Mouse (Mus musculus): ENCODE data around the gene Cdhr5. TPM values are rescaled to one million over a fixed set of nuclear protein-coding genes. Genes with fewer than 3 reads are reported as not detected.

Cdhr5 gene
- polyA plus RNA-seq, 1 experiment from 2014 or later = 1.6 TPM

DNA sequence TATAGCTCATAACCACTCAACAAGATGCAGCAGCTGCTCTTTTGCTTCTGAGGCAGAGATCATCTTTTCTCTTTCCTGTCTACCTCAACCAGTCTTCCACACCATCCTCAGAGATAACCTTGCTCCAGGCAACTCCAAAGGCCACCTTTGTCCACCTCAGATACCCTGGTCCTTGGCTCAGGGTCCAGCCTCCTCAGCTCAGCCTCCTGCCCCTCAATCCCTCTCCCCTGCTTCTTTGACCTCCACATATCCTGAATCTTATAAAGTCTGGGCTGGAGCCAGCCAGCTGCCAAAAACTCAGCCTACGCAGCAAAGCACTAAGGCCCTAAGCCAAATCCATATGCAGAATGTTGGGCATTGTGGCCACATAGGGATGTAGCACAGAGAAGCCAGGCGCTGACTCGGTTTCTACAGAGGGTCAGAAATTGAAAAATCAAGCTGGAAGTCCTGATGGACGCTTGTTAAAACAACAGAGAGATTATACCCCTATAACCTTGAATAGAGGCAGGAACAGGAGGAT, 53.8 kb downstream of the Cdhr5 start:
- 80% methylated on average over 4 of the region's 4 CpGs for WGBS
- H3K36me3 ChIP-seq (ENCODE audit: control insufficient read depth, insufficient read depth, low read length) = peaks cover 8% of the 10 kb centered on the region
- H3K9ac ChIP-seq (replicated peaks; ENCODE audit: low read depth, low read length) = no peak overlapping the region
- peak overlapping the region; percentile 85 for H3K27ac ChIP-seq (ENCODE audit: low read length)
- H3K9me3 ChIP-seq (ENCODE audit: control insufficient read depth, low read depth, low read length) = no peaks in the 10 kb centered on the region
- ATAC-seq (ENCODE audit: insufficient number of reproducible peaks, insufficient read depth, low FRiP score, low read depth) = no peak
- H3K4me3 ChIP-seq (ENCODE audit: low read depth, low read length) = no peak overlapping the region
- H3K27me3 ChIP-seq (ENCODE audit: control insufficient read depth, insufficient read depth, low read length) = no peaks in the 10 kb centered on the region
- peak overlapping the region; percentile 27; the same call in 1 of the 2 replicates for H3K4me2 ChIP-seq (replicated peaks; ENCODE audit: low read depth, low read length)
- H3K4me1 ChIP-seq (ENCODE audit: control insufficient read depth, insufficient read depth, low read length) = peaks cover 31% of the 10 kb centered on the region

DNA sequence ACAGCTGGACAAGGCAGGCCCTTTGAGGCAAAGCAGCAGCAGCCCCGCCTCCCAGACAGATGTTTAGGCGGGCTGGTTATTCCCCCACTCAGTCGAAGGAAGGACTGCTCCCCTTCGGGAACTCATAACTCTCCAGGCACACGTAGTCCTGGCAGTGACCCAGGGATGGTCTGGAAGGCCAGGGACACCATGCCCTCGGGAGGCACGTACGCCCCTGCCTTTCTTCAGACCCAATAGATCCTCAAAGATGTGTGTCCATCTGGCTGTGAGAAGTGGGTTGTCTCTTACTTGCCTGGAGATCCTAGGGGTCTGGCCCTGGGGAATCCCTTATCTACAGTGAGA, 54.5 kb downstream of the Cdhr5 start:
- peaks cover 38% of the 10 kb centered on the region for H3K4me1 ChIP-seq (ENCODE audit: control insufficient read depth, insufficient read depth, low read length)
- peak overlapping the region; percentile 27 for H3K4me2 ChIP-seq (replicated peaks; ENCODE audit: low read depth, low read length)
- ATAC-seq (ENCODE audit: insufficient number of reproducible peaks, insufficient read depth, low FRiP score, low read depth) = no peak
- WGBS = 6% methylated on average over 8 of the region's 8 CpGs
- H3K4me3 ChIP-seq (ENCODE audit: low read depth, low read length) = peak overlapping the region; percentile 63; the same call in 1 of the 2 replicates
- peak overlapping the region; percentile 85 for H3K27ac ChIP-seq (ENCODE audit: low read length)
- H3K9me3 ChIP-seq (ENCODE audit: control insufficient read depth, low read depth, low read length) = no peaks in the 10 kb centered on the region
- H3K9ac ChIP-seq (replicated peaks; ENCODE audit: low read depth, low read length) = no peak overlapping the region; the same call in 1 of the 2 replicates
- H3K36me3 ChIP-seq (ENCODE audit: control insufficient read depth, insufficient read depth, low read length) = peaks cover 8% of the 10 kb centered on the region
- no peaks in the 10 kb centered on the region for H3K27me3 ChIP-seq (ENCODE audit: control insufficient read depth, insufficient read depth, low read length)

DNA sequence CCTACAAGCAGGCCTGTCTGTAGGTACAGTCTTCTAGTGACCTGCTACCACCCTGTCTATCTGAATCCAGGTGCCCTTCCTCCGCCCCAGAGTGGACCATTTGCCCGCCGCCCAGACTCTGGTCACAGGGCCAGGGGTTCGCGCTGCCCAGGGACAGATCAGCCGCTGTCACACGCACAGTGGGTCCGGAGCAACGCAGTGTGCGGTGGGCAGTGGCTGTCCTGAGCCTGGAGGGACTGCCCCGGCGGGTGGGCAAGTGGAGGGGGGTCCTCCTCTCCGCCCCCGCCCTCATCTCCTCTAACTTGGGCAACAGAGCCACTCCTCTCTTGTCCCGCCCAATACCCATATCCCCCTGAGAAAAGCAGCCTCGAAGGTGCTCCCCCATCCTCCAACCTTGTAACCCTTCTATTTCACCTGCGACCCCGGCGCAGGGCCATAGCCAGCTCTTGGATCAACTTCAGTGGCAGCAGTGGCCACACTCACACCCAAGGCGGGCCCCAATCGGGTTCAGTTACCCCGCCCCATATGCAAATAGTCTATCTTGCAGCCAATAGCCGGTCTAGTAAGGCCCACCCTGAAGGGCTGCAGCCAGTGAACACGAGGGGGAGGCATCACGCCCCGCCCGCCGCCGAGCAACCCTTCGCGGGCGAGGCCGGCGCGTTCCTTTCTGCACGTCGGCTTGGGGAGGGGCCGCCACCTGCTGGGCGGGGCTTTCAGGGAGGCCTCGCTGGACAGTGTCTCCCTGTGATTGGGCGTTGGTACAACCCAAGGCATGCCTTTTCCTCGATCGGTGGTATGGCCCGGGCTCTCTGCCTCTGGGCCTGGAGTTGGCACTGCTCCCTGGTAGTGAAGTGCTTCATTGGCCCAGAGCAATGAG, 55.1 kb downstream of the Cdhr5 start:
- no peaks in the 10 kb centered on the region for H3K27me3 ChIP-seq (ENCODE audit: control insufficient read depth, insufficient read depth, low read length)
- peak overlapping the region; percentile 78 for H3K9ac ChIP-seq (replicated peaks; ENCODE audit: low read depth, low read length)
- peaks cover 42% of the 10 kb centered on the region for H3K4me1 ChIP-seq (ENCODE audit: control insufficient read depth, insufficient read depth, low read length)
- peak overlapping the region; percentile 85 for H3K27ac ChIP-seq (ENCODE audit: low read length)
- H3K9me3 ChIP-seq (ENCODE audit: control insufficient read depth, low read depth, low read length) = no peaks in the 10 kb centered on the region
- peak overlapping the region; percentile 93 for H3K4me2 ChIP-seq (replicated peaks; ENCODE audit: low read depth, low read length)
- peak overlapping the region; percentile 63 for H3K4me3 ChIP-seq (ENCODE audit: low read depth, low read length)
- WGBS = 3% methylated on average over 44 of the region's 44 CpGs
- peak; percentile 97 for ATAC-seq (ENCODE audit: insufficient number of reproducible peaks, insufficient read depth, low FRiP score, low read depth)
- H3K36me3 ChIP-seq (ENCODE audit: control insufficient read depth, insufficient read depth, low read length) = peaks cover 8% of the 10 kb centered on the region

DNA sequence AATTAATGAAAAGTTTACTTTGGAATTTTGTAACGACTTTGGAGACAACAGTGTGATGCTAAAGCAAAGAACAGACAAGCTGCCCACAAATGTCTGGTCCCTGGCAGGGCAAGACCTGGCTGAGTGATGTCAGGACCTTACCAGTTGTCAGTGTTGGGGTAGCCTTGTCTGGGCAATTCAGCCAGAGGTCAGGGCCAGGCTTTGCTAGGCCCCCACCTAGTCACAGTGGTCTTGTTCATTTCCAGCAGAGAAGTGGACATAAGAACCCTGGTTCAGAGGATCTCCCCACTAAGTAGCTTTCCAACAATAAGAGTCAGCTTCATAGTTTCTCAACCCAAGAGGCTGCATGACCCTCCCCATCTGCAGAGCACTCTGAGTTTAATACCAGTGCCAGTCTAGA, 56.2 kb downstream of the Cdhr5 start:
- H3K4me3 ChIP-seq (ENCODE audit: low read depth, low read length) = peak overlapping the region; percentile 63; the same call in 1 of the 2 replicates
- peak overlapping the region; percentile 85; the same call in 1 of the 2 replicates for H3K27ac ChIP-seq (ENCODE audit: low read length)
- no peak for ATAC-seq (ENCODE audit: insufficient number of reproducible peaks, insufficient read depth, low FRiP score, low read depth)
- WGBS = 69% methylated on average over 1 of the region's 1 CpGs
- no peaks in the 10 kb centered on the region for H3K27me3 ChIP-seq (ENCODE audit: control insufficient read depth, insufficient read depth, low read length)
- H3K9ac ChIP-seq (replicated peaks; ENCODE audit: low read depth, low read length) = 0 out of 2 replicates have a peak overlapping the region, but pooled peaks have one; percentile 78
- H3K4me2 ChIP-seq (replicated peaks; ENCODE audit: low read depth, low read length) = peak overlapping the region; percentile 93
- peaks cover 8% of the 10 kb centered on the region for H3K36me3 ChIP-seq (ENCODE audit: control insufficient read depth, insufficient read depth, low read length)
- H3K4me1 ChIP-seq (ENCODE audit: control insufficient read depth, insufficient read depth, low read length) = peaks cover 46% of the 10 kb centered on the region
- no peaks in the 10 kb centered on the region for H3K9me3 ChIP-seq (ENCODE audit: control insufficient read depth, low read depth, low read length)

DNA sequence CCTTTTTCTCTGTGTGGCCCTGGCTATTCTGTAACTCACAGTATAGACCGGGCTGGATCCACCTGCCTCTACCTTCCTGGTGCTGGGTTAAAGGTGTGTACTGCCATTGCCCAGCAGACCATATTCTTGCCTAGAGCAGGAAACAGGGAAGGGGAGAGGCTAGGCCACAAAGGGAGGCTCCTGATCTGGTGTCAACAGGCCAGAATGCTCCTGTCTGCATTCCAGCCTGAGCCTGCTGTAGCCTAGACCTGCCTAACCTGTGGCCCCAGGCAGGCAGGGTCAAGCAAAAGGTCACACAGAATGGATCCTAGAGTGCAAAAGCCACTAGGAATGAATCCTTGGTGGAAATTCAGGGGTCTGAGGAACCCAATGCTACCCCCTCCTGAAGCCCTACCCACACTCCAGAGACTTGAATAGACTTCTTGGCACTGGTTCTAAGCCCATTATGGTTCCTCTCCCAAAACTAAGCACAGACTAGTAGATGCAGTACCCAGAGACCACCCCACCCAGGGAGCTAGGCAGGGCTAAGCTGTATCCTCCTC, 57.0 kb downstream of the Cdhr5 start:
- Histone ChIP-seq H3K27me3 (ENCODE audit: control insufficient read depth, insufficient read depth, low read length) (no peaks in the 10 kb centered on the region), H3K4me2 (replicated peaks; ENCODE audit: low read depth, low read length) (no peak overlapping the region), H3K4me3 (ENCODE audit: low read depth, low read length) (no peak overlapping the region), H3K27ac (ENCODE audit: low read length) (no peak overlapping the region), H3K9ac (replicated peaks; ENCODE audit: low read depth, low read length) (no peak overlapping the region), H3K4me1 (ENCODE audit: control insufficient read depth, insufficient read depth, low read length) (peaks cover 46% of the 10 kb centered on the region), H3K36me3 (ENCODE audit: control insufficient read depth, insufficient read depth, low read length) (peaks cover 8% of the 10 kb centered on the region), H3K9me3 (ENCODE audit: control insufficient read depth, low read depth, low read length) (no peaks in the 10 kb centered on the region)
- WGBS = 85% methylated on average over 1 of the region's 1 CpGs
- ATAC-seq (ENCODE audit: insufficient number of reproducible peaks, insufficient read depth, low FRiP score, low read depth) = no peak

MicroRNA genes within 50 kb of the gene (microRNA counts, 519-probe panel; counts per million panel counts)
- 4,010 counts per million, percentile 78 among the panel's probes with 10 or more counts for microRNA mmu-miR-210

Small RNA genes within 50 kb of the gene (microRNA-seq; reads per million reads assigned to microRNA genes)
- 964 reads per million, percentile 72 among the genes with 10 or more reads in this experiment for gene Mir210

Other genes starting within 250 kb of the Cdhr5 start
- not detected in 2 replicates for gene Gm17387, start 247.7 kb downstream of the Cdhr5 start, polyA plus RNA-seq (2014; fragmentation: Nextera tagmentation; extraction: Ambion mirVana)
- 8.6 and 10.3 TPM in 2 replicates for gene B4galnt4, start 215.7 kb downstream of the Cdhr5 start, polyA plus RNA-seq (2014; fragmentation: Nextera tagmentation; extraction: Ambion mirVana)
- gene Pkp3, start 198.6 kb downstream of the Cdhr5 start, polyA plus RNA-seq (2014; fragmentation: Nextera tagmentation; extraction: Ambion mirVana) = 20.2 and 21.1 TPM in 2 replicates
- gene Sigirr, start 176.2 kb downstream of the Cdhr5 start, polyA plus RNA-seq (2014; fragmentation: Nextera tagmentation; extraction: Ambion mirVana) = 7.1 and 7.4 TPM in 2 replicates
- 11.9 and 12.2 TPM in 2 replicates for gene Ano9, start 159.0 kb downstream of the Cdhr5 start, polyA plus RNA-seq (2014; fragmentation: Nextera tagmentation; extraction: Ambion mirVana)
- 65.1 and 67.3 TPM in 2 replicates for gene Ptdss2, start 154.4 kb downstream of the Cdhr5 start, polyA plus RNA-seq (2014; fragmentation: Nextera tagmentation; extraction: Ambion mirVana)
- 165 and 181 TPM in 2 replicates for gene Rnh1, start 103.9 kb downstream of the Cdhr5 start, polyA plus RNA-seq (2014; fragmentation: Nextera tagmentation; extraction: Ambion mirVana)
- gene Hras, start 82.8 kb downstream of the Cdhr5 start, polyA plus RNA-seq (2014; fragmentation: Nextera tagmentation; extraction: Ambion mirVana) = 79.4 and 85.5 TPM in 2 replicates
- 5.3 and 6.1 TPM in 2 replicates for gene Lrrc56, start 82.6 kb downstream of the Cdhr5 start, polyA plus RNA-seq (2014; fragmentation: Nextera tagmentation; extraction: Ambion mirVana)
- 1.7 and 2.3 TPM in 2 replicates for gene Lmntd2, start 62.7 kb downstream of the Cdhr5 start, polyA plus RNA-seq (2014; fragmentation: Nextera tagmentation; extraction: Ambion mirVana)
- gene Rassf7, start 60.9 kb downstream of the Cdhr5 start, polyA plus RNA-seq (2014; fragmentation: Nextera tagmentation; extraction: Ambion mirVana) = 57.2 and 59.2 TPM in 2 replicates
- 69.0 and 72.1 TPM in 2 replicates for gene Phrf1, start 48.0 kb downstream of the Cdhr5 start, polyA plus RNA-seq (2014; fragmentation: Nextera tagmentation; extraction: Ambion mirVana)
- gene Irf7, start 10.3 kb downstream of the Cdhr5 start, polyA plus RNA-seq (2014; fragmentation: Nextera tagmentation; extraction: Ambion mirVana) = 1.4 and 1.6 TPM in 2 replicates
- 9.1 and 10.5 TPM in 2 replicates for gene Sct, start 2.3 kb upstream of the Cdhr5 start, polyA plus RNA-seq (2014; fragmentation: Nextera tagmentation; extraction: Ambion mirVana)
- gene Drd4, start 15.2 kb upstream of the Cdhr5 start, polyA plus RNA-seq (2014; fragmentation: Nextera tagmentation; extraction: Ambion mirVana) = 0.20 and 0.35 TPM in 2 replicates
- 80.2 and 82.9 TPM in 2 replicates for gene Deaf1, start 50.9 kb upstream of the Cdhr5 start, polyA plus RNA-seq (2014; fragmentation: Nextera tagmentation; extraction: Ambion mirVana)
- 30.8 and 32.4 TPM in 2 replicates for gene Tmem80, start 51.0 kb upstream of the Cdhr5 start, polyA plus RNA-seq (2014; fragmentation: Nextera tagmentation; extraction: Ambion mirVana)
- 28.1 and 30.6 TPM in 2 replicates for gene Eps8l2, start 62.1 kb upstream of the Cdhr5 start, polyA plus RNA-seq (2014; fragmentation: Nextera tagmentation; extraction: Ambion mirVana)
- 252 and 262 TPM in 2 replicates for gene Taldo1, start 115.4 kb upstream of the Cdhr5 start, polyA plus RNA-seq (2014; fragmentation: Nextera tagmentation; extraction: Ambion mirVana)
- gene Gatd1, start 137.3 kb upstream of the Cdhr5 start, polyA plus RNA-seq (2014; fragmentation: Nextera tagmentation; extraction: Ambion mirVana) = 57.8 and 61.4 TPM in 2 replicates
- 1.8 and 1.9 TPM in 2 replicates for gene Cend1, start 152.7 kb upstream of the Cdhr5 start, polyA plus RNA-seq (2014; fragmentation: Nextera tagmentation; extraction: Ambion mirVana)
- gene Slc25a22, start 161.1 kb upstream of the Cdhr5 start, polyA plus RNA-seq (2014; fragmentation: Nextera tagmentation; extraction: Ambion mirVana) = 31.5 and 34.0 TPM in 2 replicates
- gene Pidd1, start 167.2 kb upstream of the Cdhr5 start, polyA plus RNA-seq (2014; fragmentation: Nextera tagmentation; extraction: Ambion mirVana) = 8.5 and 10.1 TPM in 2 replicates
- gene Rplp2, start 170.6 kb upstream of the Cdhr5 start, polyA plus RNA-seq (2014; fragmentation: Nextera tagmentation; extraction: Ambion mirVana) = 1,504 and 1,535 TPM in 2 replicates
- gene Pnpla2, start 178.4 kb upstream of the Cdhr5 start, polyA plus RNA-seq (2014; fragmentation: Nextera tagmentation; extraction: Ambion mirVana) = 21.7 and 26.0 TPM in 2 replicates
- 15.5 and 20.2 TPM in 2 replicates for gene Cracr2b, start 184.3 kb upstream of the Cdhr5 start, polyA plus RNA-seq (2014; fragmentation: Nextera tagmentation; extraction: Ambion mirVana)
- 87.0 and 94.0 TPM in 2 replicates for gene Cd151, start 190.6 kb upstream of the Cdhr5 start, polyA plus RNA-seq (2014; fragmentation: Nextera tagmentation; extraction: Ambion mirVana)
- 65.1 and 72.3 TPM in 2 replicates for gene Polr2l, start 198.3 kb upstream of the Cdhr5 start, polyA plus RNA-seq (2014; fragmentation: Nextera tagmentation; extraction: Ambion mirVana)
- gene Tspan4, start 198.5 kb upstream of the Cdhr5 start, polyA plus RNA-seq (2014; fragmentation: Nextera tagmentation; extraction: Ambion mirVana) = 72.1 and 76.7 TPM in 2 replicates

All from stomach, embryonic 14.5 days (tissue).